Mouse (Mus musculus) MEL (cell line): ENCODE results near the gene Pkmyt1.

ENCODE experiments used
- CTCF ChIP-seq, 3 experiments: IDR thresholded peaks in 2 of 3; conservative IDR thresholded peaks in 1 of 3; 2 replicates each; pipeline ENCODE4 v1.5.1; 2011 to 2012; ENCODE audit warnings: low read length in 3 of 3, low read depth in 2 of 3, mild to moderate bottlenecking in 2 of 3, improper control_type of control experiment in 1 of 3, inconsistent platforms in 1 of 3, mixed read lengths in 1 of 3, moderate library complexity in 1 of 3; ENCODE audit not compliant: control insufficient read depth in 1 of 3, insufficient read depth in 1 of 3, poor library complexity in 1 of 3, severe bottlenecking in 1 of 3
- GABPA ChIP-seq: IDR thresholded peaks from 2 replicates; pipeline ENCODE4 v1.6.1; 2012; ENCODE audit warnings: low read depth, mild to moderate bottlenecking, inconsistent platforms, low read length, improper control_type of control experiment, moderate library complexity
- GATA1 ChIP-seq: IDR thresholded peaks from 2 replicates; pipeline ENCODE4 v1.6.1; 2011; ENCODE audit warnings: low read depth, low read length, improper control_type of control experiment
- MAX ChIP-seq: IDR thresholded peaks from 2 replicates; pipeline ENCODE4 v1.6.1; 2011; ENCODE audit warnings: low read length, improper control_type of control experiment
- POLR2A ChIP-seq, 2 experiments: IDR thresholded peaks; 2 replicates each; pipeline ENCODE4 v1.6.1; 2011 to 2012; ENCODE audit warnings: low read length in 2 of 2, mild to moderate bottlenecking in 2 of 2, control low read depth in 1 of 2, improper control_type of control experiment in 1 of 2, low read depth in 1 of 2, moderate library complexity in 1 of 2; ENCODE audit not compliant: control insufficient read depth in 1 of 2, insufficient read depth in 1 of 2, poor library complexity in 1 of 2
- RCOR1 ChIP-seq: IDR thresholded peaks from 2 replicates; pipeline ENCODE4 v1.6.1; 2012; ENCODE audit warnings: low read depth, mild to moderate bottlenecking, inconsistent platforms, low read length, improper control_type of control experiment
- SIN3A ChIP-seq: IDR thresholded peaks from 2 replicates; pipeline ENCODE4 v1.6.1; 2012; ENCODE audit warnings: low read length, improper control_type of control experiment, inconsistent platforms
- TBP ChIP-seq: IDR thresholded peaks from 2 replicates; pipeline ENCODE4 v1.8.0; 2011; ENCODE audit warnings: low read depth, low read length, improper control_type of control experiment
- USF1 ChIP-seq: IDR thresholded peaks from 2 replicates; pipeline ENCODE4 v1.6.1; 2014; ENCODE audit warnings: low read depth, mild to moderate bottlenecking, inconsistent platforms, low read length, improper control_type of control experiment, moderate library complexity
- ZC3H11A ChIP-seq: IDR thresholded peaks from 2 replicates; pipeline ENCODE4 v1.6.1; 2012; ENCODE audit warnings: low read depth, mild to moderate bottlenecking, inconsistent platforms, low read length, improper control_type of control experiment

- TF ChIP-seq POLR2A (IDR thresholded peaks at IDR 0.05; ENCODE audit: control insufficient read depth in 1 of 2, insufficient read depth in 1 of 2, low read depth in 1 of 2, low read length in 2 of 2, poor library complexity in 1 of 2) (no peak), ZC3H11A (no peak), GATA1 (no peak), CTCF (IDR thresholded peaks at IDR 0.05 in 2 of 3, conservative IDR thresholded peaks at IDR 0.05 in 1 of 3; ENCODE audit: control insufficient read depth in 1 of 3, insufficient read depth in 1 of 3, low read depth in 2 of 3, low read length in 3 of 3, poor library complexity in 1 of 3, severe bottlenecking in 1 of 3) (no peak), USF1 (no peak), MAX (no peak), TBP (no peak), GABPA (no peak), SIN3A (no peak), RCOR1 (no peak)
Observed at GRCm38 (mm10) chr17:23682530-23682929, 43.6 kb upstream of the Pkmyt1 start.
